Mouse (Mus musculus) embryonic facial prominence, embryonic 15.5 days (tissue): ENCODE data around the gene Dph1. TPM values are rescaled to one million over a fixed set of nuclear protein-coding genes. Genes with fewer than 3 reads are reported as not detected.

Source experiments
- ATAC-seq: fragments of 200-750 bp; cut with Nextera tagmentation; 2 replicates; pipeline ENCODE4 v1.8.0; 2017; ENCODE audit warnings: low read depth, moderate TSS enrichment; ENCODE audit not compliant: insufficient number of reproducible peaks, low FRiP score, low TSS enrichment
- H3K27ac ChIP-seq: fragments of 300-500 bp; sonication (generic); replicated peaks from 2 replicates; pipeline ENCODE4 v1.5.1; 2015; ENCODE audit warnings: mild to moderate bottlenecking, inconsistent platforms
- H3K27me3 ChIP-seq: fragments of 300-500 bp; sonication (generic); 2 replicates; pipeline ENCODE4 v1.6.1; 2015; ENCODE audit warnings: inconsistent platforms
- H3K36me3 ChIP-seq: fragments of 300-500 bp; sonication (generic); 2 replicates; pipeline ENCODE4 v1.6.1; 2015; ENCODE audit warnings: mild to moderate bottlenecking, inconsistent platforms
- H3K4me1 ChIP-seq: fragments of 300-500 bp; sonication (generic); 2 replicates; pipeline ENCODE4 v1.6.1; 2015; ENCODE audit warnings: inconsistent platforms
- H3K4me2 ChIP-seq: fragments of 300-500 bp; sonication (generic); replicated peaks from 2 replicates; pipeline ENCODE4 v1.6.1; 2015; ENCODE audit warnings: mild to moderate bottlenecking, inconsistent platforms
- H3K4me3 ChIP-seq: fragments of 300-500 bp; sonication (generic); replicated peaks from 2 replicates; pipeline ENCODE4 v1.5.1; 2015; ENCODE audit warnings: mild to moderate bottlenecking, inconsistent platforms
- H3K9ac ChIP-seq: fragments of 300-500 bp; sonication (generic); 2 replicates; pipeline ENCODE4 v1.6.1; 2015; ENCODE audit warnings: inconsistent platforms
- H3K9me3 ChIP-seq: fragments of 300-500 bp; sonication (generic); replicated peaks from 2 replicates; pipeline ENCODE4 v1.6.1; 2016; ENCODE audit warnings: inconsistent platforms
- WGBS: fragments of 180-500 bp; shearing (Covaris S2); methylation state at CpG from one replicate; pipeline ENCODE4 v1.1.7; 2015; 5-methylcytosine and 5-hydroxymethylcytosine counted together
- polyA plus RNA-seq: library from polyadenylated mRNA; unstranded; fragments of >200 nt; fragmentation: Nextera tagmentation; extraction: Ambion mirVana; gene quantifications from 2 replicates; pipeline ENCODE4 v1.2.1, GENCODE M21; 2015

The Dph1 gene
- 20.5 and 21.0 TPM in 2 replicates for polyA plus RNA-seq

- WGBS, result 38% methylated on average over 5 of the region's 5 CpGs
- Histone ChIP-seq H3K9ac (peak within 1 kb of the TSS; percentile 54), H3K9me3 (no peaks in the 10 kb centered on the region), H3K36me3 (no peaks in the 10 kb centered on the region), H3K27me3 (peaks cover 49% of the 10 kb centered on the region), H3K4me1 (peaks cover 62% of the 10 kb centered on the region), H3K4me3 (peak within 1 kb of the TSS; percentile 91), H3K4me2 (peak within 1 kb of the TSS; percentile 85), H3K27ac (0 out of 2 replicates have a peak within 1 kb of the TSS, but pooled peaks have one; percentile 23)
- ATAC-seq, result no peak
These were observed at the start of gene Dph1 for GRCm38 (mm10) chr11:75190905-75191441. Gene Dph1, minus strand, starts transcription at chr11:75191241.

GRCm38 (mm10) chr11:75240158-75240934 lies 49.3 kb upstream of the Dph1 start:
- no peak for ATAC-seq
- no peak overlapping the region for H3K4me3 ChIP-seq
- no peak overlapping the region for H3K27ac ChIP-seq
- peaks cover under 1% of the 10 kb centered on the region; the same call in 1 of the 2 replicates for H3K27me3 ChIP-seq
- H3K9ac ChIP-seq, result no peak overlapping the region
- H3K4me1 ChIP-seq, result peaks cover 7% of the 10 kb centered on the region; the same call in 1 of the 2 replicates
- H3K4me2 ChIP-seq, result no peak overlapping the region
- no peaks in the 10 kb centered on the region for H3K36me3 ChIP-seq
- H3K9me3 ChIP-seq, result no peaks in the 10 kb centered on the region
- 66% methylated on average over 13 of the region's 13 CpGs for WGBS

GRCm38 (mm10) chr11:75234745-75235144 lies 43.7 kb upstream of the Dph1 start:
- H3K4me2 ChIP-seq, result no peak overlapping the region
- no peak overlapping the region for H3K4me3 ChIP-seq
- peaks cover 11% of the 10 kb centered on the region for H3K4me1 ChIP-seq
- 16% methylated on average over 16 of the region's 16 CpGs for WGBS
- peaks cover 18% of the 10 kb centered on the region for H3K27me3 ChIP-seq
- no peaks in the 10 kb centered on the region for H3K36me3 ChIP-seq
- no peak overlapping the region for H3K9ac ChIP-seq
- H3K27ac ChIP-seq, result no peak overlapping the region
- peak; percentile 52; the same call in 1 of the 2 replicates for ATAC-seq
- no peaks in the 10 kb centered on the region for H3K9me3 ChIP-seq

GRCm38 (mm10) chr11:75232434-75232833 lies 41.4 kb upstream of the Dph1 start:
- Histone ChIP-seq H3K4me3 (no peak overlapping the region), H3K4me2 (no peak overlapping the region), H3K9ac (no peak overlapping the region), H3K4me1 (peaks cover 11% of the 10 kb centered on the region), H3K27me3 (peaks cover 18% of the 10 kb centered on the region), H3K36me3 (no peaks in the 10 kb centered on the region), H3K27ac (no peak overlapping the region), H3K9me3 (no peaks in the 10 kb centered on the region)
- ATAC-seq, result no peak
- WGBS, result 50% methylated on average over 4 of the region's 4 CpGs

- no peak overlapping the region for H3K4me2 ChIP-seq
- no peak overlapping the region for H3K4me3 ChIP-seq
- no peak for ATAC-seq
- H3K27me3 ChIP-seq, result peaks cover 18% of the 10 kb centered on the region
- peaks cover 11% of the 10 kb centered on the region for H3K4me1 ChIP-seq
- H3K27ac ChIP-seq, result no peak overlapping the region
- no peak overlapping the region for H3K9ac ChIP-seq
- no peaks in the 10 kb centered on the region for H3K36me3 ChIP-seq
- H3K9me3 ChIP-seq, result no peaks in the 10 kb centered on the region
- WGBS, result 17% methylated on average over 7 of the region's 7 CpGs
These were observed 40.7 kb upstream of the Dph1 start for GRCm38 (mm10) chr11:75231756-75232155.

GRCm38 (mm10) chr11:75230272-75230760 lies 39.3 kb upstream of the Dph1 start:
- peaks cover 11% of the 10 kb centered on the region for H3K4me1 ChIP-seq
- no peaks in the 10 kb centered on the region for H3K9me3 ChIP-seq
- no peak overlapping the region for H3K4me2 ChIP-seq
- H3K9ac ChIP-seq, result no peak overlapping the region
- no peak overlapping the region for H3K4me3 ChIP-seq
- H3K36me3 ChIP-seq, result no peaks in the 10 kb centered on the region
- WGBS, result 92% methylated on average over 6 of the region's 6 CpGs
- ATAC-seq, result no peak
- H3K27ac ChIP-seq, result no peak overlapping the region
- H3K27me3 ChIP-seq, result peaks cover 18% of the 10 kb centered on the region

- Histone ChIP-seq H3K9ac (no peak overlapping the region), H3K9me3 (no peaks in the 10 kb centered on the region), H3K36me3 (no peaks in the 10 kb centered on the region), H3K27ac (no peak overlapping the region), H3K4me3 (no peak overlapping the region), H3K4me1 (peaks cover 11% of the 10 kb centered on the region), H3K4me2 (no peak overlapping the region), H3K27me3 (peaks cover 8% of the 10 kb centered on the region)
- whole genome bisulfite sequencing, result 79% methylated on average over 6 of the region's 6 CpGs
- ATAC-seq, result no peak
These were observed 38.2 kb upstream of the Dph1 start for GRCm38 (mm10) chr11:75229289-75229688.

- Histone ChIP-seq H3K4me1 (peaks cover 11% of the 10 kb centered on the region), H3K9ac (no peak overlapping the region), H3K9me3 (no peaks in the 10 kb centered on the region), H3K4me3 (no peak overlapping the region), H3K4me2 (no peak overlapping the region), H3K27me3 (no peaks in the 10 kb centered on the region), H3K27ac (no peak overlapping the region), H3K36me3 (no peaks in the 10 kb centered on the region)
- no peak for ATAC-seq
- WGBS, result 33% methylated on average over 3 of the region's 3 CpGs
These were observed 36.6 kb upstream of the Dph1 start for GRCm38 (mm10) chr11:75227632-75228031.

GRCm38 (mm10) chr11:75224835-75225234 lies 33.8 kb upstream of the Dph1 start:
- Histone ChIP-seq H3K9me3 (no peaks in the 10 kb centered on the region), H3K27me3 (no peaks in the 10 kb centered on the region), H3K4me2 (no peak overlapping the region), H3K9ac (no peak overlapping the region), H3K4me1 (peaks cover 7% of the 10 kb centered on the region), H3K27ac (no peak overlapping the region), H3K36me3 (no peaks in the 10 kb centered on the region), H3K4me3 (no peak overlapping the region)
- no peak for ATAC-seq
- WGBS, result 84% methylated on average over 4 of the region's 4 CpGs

- WGBS, result 83% methylated on average over 12 of the region's 12 CpGs
- H3K9me3 ChIP-seq, result no peaks in the 10 kb centered on the region
- no peak overlapping the region for H3K27ac ChIP-seq
- no peak overlapping the region for H3K4me2 ChIP-seq
- ATAC-seq, result no peak
- no peaks in the 10 kb centered on the region for H3K27me3 ChIP-seq
- no peak overlapping the region for H3K9ac ChIP-seq
- peaks cover 7% of the 10 kb centered on the region for H3K4me1 ChIP-seq
- no peak overlapping the region for H3K4me3 ChIP-seq
- H3K36me3 ChIP-seq, result no peaks in the 10 kb centered on the region
These were observed 33.0 kb upstream of the Dph1 start for GRCm38 (mm10) chr11:75224062-75224461.

- Histone ChIP-seq H3K36me3 (no peaks in the 10 kb centered on the region), H3K4me3 (no peak overlapping the region), H3K27ac (no peak overlapping the region), H3K9ac (no peak overlapping the region), H3K4me2 (no peak overlapping the region), H3K4me1 (peaks cover 7% of the 10 kb centered on the region), H3K9me3 (no peaks in the 10 kb centered on the region), H3K27me3 (no peaks in the 10 kb centered on the region)
- WGBS, result 36% methylated on average over 5 of the region's 6 CpGs
- ATAC-seq, result no peak
These were observed 29.6 kb upstream of the Dph1 start for GRCm38 (mm10) chr11:75220517-75221145.
